Mouse (Mus musculus): ENCODE data around the gene Faf1. TPM values are rescaled to one million over a fixed set of nuclear protein-coding genes. Genes with fewer than 3 reads are reported as not detected.

Faf1 gene
- total and polyA plus RNA-seq, 3 experiments: 34.9 to 52.8 (median 38.2) TPM

DNA sequence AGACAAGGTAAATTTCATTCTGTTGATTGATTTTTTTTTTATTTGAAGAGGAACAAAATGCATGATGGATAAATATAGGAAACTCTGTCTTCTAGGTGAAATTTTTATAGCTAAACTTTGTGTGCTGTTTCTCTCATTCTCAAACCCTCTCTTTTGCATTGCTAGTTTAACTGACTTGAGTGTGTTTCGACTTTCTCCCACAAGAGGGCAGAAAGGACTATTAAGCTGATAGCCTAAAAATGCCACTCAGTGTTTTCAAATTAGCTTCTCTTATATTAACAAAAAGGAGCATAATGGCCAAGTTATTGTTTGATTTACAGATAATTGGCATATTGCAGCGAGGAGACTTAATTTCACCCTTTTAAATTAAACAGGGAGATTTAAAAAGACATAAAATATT lies 82.6 kb downstream of the Faf1 start:
- in situ Hi-C loops (cut with MboI; ENCODE audit: low pct_ligation_motif_present, low pct_unique_long_range_greater_than_20kb, low sequenced_read_pairs): no loop called here

DNA sequence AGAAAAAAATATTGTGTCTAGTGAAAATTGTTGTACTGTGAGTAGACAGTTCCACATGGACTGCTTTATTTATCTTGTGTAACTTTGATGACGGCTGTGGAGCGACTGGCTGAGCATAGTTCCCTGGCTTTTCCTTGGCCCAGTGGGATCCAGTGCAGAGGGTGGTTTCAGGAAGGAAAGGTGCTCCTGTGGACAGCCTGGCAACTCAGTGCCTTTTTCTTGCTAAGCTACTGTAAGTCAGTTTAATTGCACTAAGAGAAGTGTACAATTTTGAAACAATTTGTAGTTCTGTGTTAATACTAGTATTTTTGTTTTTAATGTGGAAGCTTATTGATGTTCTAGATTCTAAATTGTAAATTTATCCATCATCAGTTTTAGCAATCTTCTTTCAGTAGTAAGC lies 83.5 kb downstream of the Faf1 start:
- no peaks in the 10 kb centered on the region for H3K27me3 ChIP-seq (replicated peaks)
- no peaks in the 10 kb centered on the region for H3K9me3 ChIP-seq (replicated peaks; ENCODE audit: low read length)
- peak overlapping the region; percentile 48; the same call in 1 of the 2 replicates for H3K9ac ChIP-seq (ENCODE audit: insufficient read depth, low read depth)
- H3K79me2 ChIP-seq (replicated peaks; ENCODE audit: control insufficient read depth, extremely low read depth, insufficient read depth, poor library complexity, severe bottlenecking): 0 out of 2 replicates have a peak, but pooled peaks cover 2% of the 10 kb centered on the region
- peaks cover 0 to 2% of the 10 kb centered on the region in 2 experiments for H3K36me3 ChIP-seq (replicated peaks in 1 of 2; ENCODE audit: control insufficient read depth in 1 of 2, insufficient read depth in 1 of 2, low read length in 1 of 2)
- peaks cover 2 to 16% of the 10 kb centered on the region in 2 experiments; a peak in 3 of 4 replicates for H3K4me1 ChIP-seq (ENCODE audit: control insufficient read depth in 1 of 2, insufficient read depth in 2 of 2)
- DNase-seq (ENCODE audit: extremely low read depth): no peak
- H3K4me2 ChIP-seq (ENCODE audit: insufficient read depth, low read depth, poor library complexity, severe bottlenecking): 0 out of 2 replicates have a peak overlapping the region, but pooled peaks have one; percentile 36
- no peak overlapping the region for H3K27ac ChIP-seq (ENCODE audit: insufficient read depth, low read depth)
- dilution Hi-C loops (cut with MboI; ENCODE audit: extremely low pct_ligation_motif_present, extremely low pct_unique_long_range_greater_than_20kb, low sequenced_read_pairs) (no loop called here), in situ Hi-C loops (cut with MboI; ENCODE audit: low pct_ligation_motif_present, low pct_unique_long_range_greater_than_20kb, low sequenced_read_pairs) (loop anchor here (10.0 kb wide), 1 partner anchor 255 kb away; no protein-coding TSS in a partner anchor)
- H3K4me3 ChIP-seq (replicated peaks in 1 of 3; ENCODE audit: low read depth in 2 of 3, low read length in 2 of 3, poor library complexity in 1 of 3): no peak overlapping the region
- TF ChIP-seq ELF1 (IDR thresholded peaks at IDR 0.05; ENCODE audit: low read depth, low read length) (no peak), ZMIZ1 (IDR thresholded peaks at IDR 0.05; ENCODE audit: low read depth, low read length) (no peak)

More for the DNA sequence above, 82.6 kb downstream of the Faf1 start:
- H3K4me3 ChIP-seq (replicated peaks in 1 of 3; ENCODE audit: low read depth in 2 of 3, low read length in 2 of 3, poor library complexity in 1 of 3): no peak overlapping the region
- H3K36me3 ChIP-seq (replicated peaks in 1 of 2; ENCODE audit: control insufficient read depth in 1 of 2, insufficient read depth in 1 of 2, low read length in 1 of 2): peaks cover 0 to 8% of the 10 kb centered on the region in 2 experiments
- peaks cover 2 to 16% of the 10 kb centered on the region in 2 experiments; a peak in 3 of 4 replicates for H3K4me1 ChIP-seq (ENCODE audit: control insufficient read depth in 1 of 2, insufficient read depth in 2 of 2)
- no peak overlapping the region for H3K27ac ChIP-seq (ENCODE audit: insufficient read depth, low read depth)
- peak; percentile 70 for DNase-seq (ENCODE audit: extremely low read depth)
- no peaks in the 10 kb centered on the region for H3K9me3 ChIP-seq (replicated peaks; ENCODE audit: low read length)
- no peak overlapping the region for H3K9ac ChIP-seq (ENCODE audit: insufficient read depth, low read depth)
- dilution Hi-C loops (cut with MboI; ENCODE audit: extremely low pct_ligation_motif_present, extremely low pct_unique_long_range_greater_than_20kb, low sequenced_read_pairs): no loop called here
- H3K79me2 ChIP-seq (replicated peaks; ENCODE audit: control insufficient read depth, extremely low read depth, insufficient read depth, poor library complexity, severe bottlenecking): 0 out of 2 replicates have a peak, but pooled peaks cover 2% of the 10 kb centered on the region
- H3K27me3 ChIP-seq (replicated peaks): no peaks in the 10 kb centered on the region
- no peak overlapping the region for H3K4me2 ChIP-seq (ENCODE audit: insufficient read depth, low read depth, poor library complexity, severe bottlenecking)
- no peak for TF ChIP-seq RCOR1 (conservative IDR thresholded peaks at IDR 0.05; ENCODE audit: low read depth, low read length)
- TF ChIP-seq SMC3 (IDR thresholded peaks at IDR 0.05; ENCODE audit: low read depth, low read length): peak; percentile 76
- peak; percentile 60 for TF ChIP-seq RAD21 (IDR thresholded peaks at IDR 0.05; ENCODE audit: low read depth, low read length)
- TF ChIP-seq CTCF (conservative IDR thresholded peaks at IDR 0.05 in 1 of 2, IDR thresholded peaks at IDR 0.05 in 1 of 2; ENCODE audit: low read depth in 2 of 2, low read length in 2 of 2): peak in 1 of 2 experiments; percentile 79; a peak in 2 of 4 replicates

DNA sequence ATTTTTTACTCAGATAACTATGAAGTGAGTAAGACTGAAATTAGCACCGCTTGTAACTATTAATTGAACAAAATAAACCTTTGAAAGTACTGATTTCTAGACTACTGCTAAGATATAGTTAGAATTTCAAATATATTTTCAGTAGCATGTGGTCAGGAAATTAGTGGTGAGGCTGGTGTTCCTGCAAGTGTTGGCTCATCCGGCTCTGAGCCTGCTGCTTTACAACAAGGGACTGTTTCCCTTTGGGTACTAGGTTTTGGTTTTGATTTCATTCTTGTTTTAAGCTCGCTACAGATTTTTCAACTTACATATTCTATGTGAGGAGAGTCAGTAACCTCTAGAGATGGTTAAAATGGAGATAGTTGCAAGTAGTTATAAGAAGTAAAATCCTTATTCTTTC lies 84.1 kb downstream of the Faf1 start:
- Histone ChIP-seq H3K4me3 (replicated peaks in 1 of 3; ENCODE audit: low read depth in 2 of 3, low read length in 2 of 3, poor library complexity in 1 of 3) (peak overlapping the region in 2 of 3 experiments; percentile 35 to 77), H3K79me2 (replicated peaks; ENCODE audit: control insufficient read depth, extremely low read depth, insufficient read depth, poor library complexity, severe bottlenecking) (0 out of 2 replicates have a peak, but pooled peaks cover 2% of the 10 kb centered on the region), H3K27ac (ENCODE audit: insufficient read depth, low read depth) (no peak overlapping the region), H3K4me1 (ENCODE audit: control insufficient read depth in 1 of 2, insufficient read depth in 2 of 2) (peaks cover 2 to 16% of the 10 kb centered on the region in 2 experiments; a peak in 3 of 4 replicates), H3K9me3 (replicated peaks; ENCODE audit: low read length) (no peaks in the 10 kb centered on the region), H3K9ac (ENCODE audit: insufficient read depth, low read depth) (peak overlapping the region; percentile 48; the same call in 1 of the 2 replicates), H3K27me3 (replicated peaks) (no peaks in the 10 kb centered on the region), H3K4me2 (ENCODE audit: insufficient read depth, low read depth, poor library complexity, severe bottlenecking) (no peak overlapping the region), H3K36me3 (replicated peaks in 1 of 2; ENCODE audit: control insufficient read depth in 1 of 2, insufficient read depth in 1 of 2, low read length in 1 of 2) (peaks cover 0 to 2% of the 10 kb centered on the region in 2 experiments)
- dilution Hi-C loops (cut with MboI; ENCODE audit: extremely low pct_ligation_motif_present, extremely low pct_unique_long_range_greater_than_20kb, low sequenced_read_pairs): no loop called here
- in situ Hi-C loops (cut with MboI; ENCODE audit: low pct_ligation_motif_present, low pct_unique_long_range_greater_than_20kb, low sequenced_read_pairs): loop anchor here (10.0 kb wide), 1 partner anchor 254 kb away; no protein-coding TSS in a partner anchor
- peak; percentile 71 for DNase-seq (ENCODE audit: extremely low read depth)
- no peak for TF ChIP-seq MXI1 (IDR thresholded peaks at IDR 0.05; ENCODE audit: low read depth, low read length)
- TF ChIP-seq MAFK (IDR thresholded peaks at IDR 0.05; ENCODE audit: insufficient replicate concordance, low read length): no peak
- peak; percentile 28; the same call in 1 of the 2 replicates for TF ChIP-seq POLR2A (IDR thresholded peaks at IDR 0.05; ENCODE audit: low read depth, low read length)
- peak; percentile 52; the same call in 1 of the 2 replicates for TF ChIP-seq MAX (IDR thresholded peaks at IDR 0.05; ENCODE audit: low read length)
- peak; percentile 50; the same call in 1 of the 2 replicates for TF ChIP-seq MYC (IDR thresholded peaks at IDR 0.05; ENCODE audit: low read depth, low read length)
- no peak for TF ChIP-seq KAT2A (IDR thresholded peaks at IDR 0.05; ENCODE audit: insufficient replicate concordance, low read length)
- no peak for TF ChIP-seq PAX5 (IDR thresholded peaks at IDR 0.05; ENCODE audit: low read length)
- no peak for TF ChIP-seq CHD1 (IDR thresholded peaks at IDR 0.05; ENCODE audit: low read depth, low read length)
- TF ChIP-seq MAZ (IDR thresholded peaks at IDR 0.05; ENCODE audit: low read depth, low read length): no peak
- peak; percentile 27; the same call in 1 of the 2 replicates for TF ChIP-seq JUND (conservative IDR thresholded peaks at IDR 0.05; ENCODE audit: low read depth, low read length)
- TF ChIP-seq TBP (conservative IDR thresholded peaks at IDR 0.05; ENCODE audit: low read depth, low read length): 0 out of 2 replicates have a peak, but pooled peaks have one; percentile 23
- no peak for TF ChIP-seq ELF1 (IDR thresholded peaks at IDR 0.05; ENCODE audit: low read depth, low read length)
- TF ChIP-seq MEF2A (IDR thresholded peaks at IDR 0.05; ENCODE audit: borderline replicate concordance, low read depth, low read length): peak; percentile 35; the same call in 1 of the 2 replicates
- peak; percentile 56; the same call in 1 of the 2 replicates for TF ChIP-seq EP300 (IDR thresholded peaks at IDR 0.05; ENCODE audit: low read length)
- TF ChIP-seq TCF12 (IDR thresholded peaks at IDR 0.05; ENCODE audit: low read depth, low read length): 0 out of 2 replicates have a peak, but pooled peaks have one; percentile 30
- TF ChIP-seq ETS1 (conservative IDR thresholded peaks at IDR 0.05; ENCODE audit: low read depth, low read length): peak; percentile 49; the same call in 1 of the 2 replicates
- no peak for TF ChIP-seq SMC3 (IDR thresholded peaks at IDR 0.05; ENCODE audit: low read depth, low read length)
- no peak for TF ChIP-seq JUN (IDR thresholded peaks at IDR 0.05; ENCODE audit: insufficient read depth, low read depth, low read length)
- TF ChIP-seq IRF4 (IDR thresholded peaks at IDR 0.05; ENCODE audit: low read depth, low read length): peak; percentile 47; the same call in 1 of the 2 replicates
